Mouse (Mus musculus) embryo, embryonic 10.5 days (tissue): ENCODE measurements at regions not wholly inside any gene's neighbourhood (a gene's known extent, or its start where the extent isn't known, plus 50 kb on each side); places are given as distances from the start of the nearest gene placed in this dataset.

Experiments used
- DNase-seq: peaks from one replicate; pipeline ENCODE4 v3.0.0-alpha.2; 2015; ENCODE audit warnings: low spot score

GRCm38 (mm10) chr1:45745136-45745535, 49.8 kb upstream of the Wdr75 start:
- DNase-seq = no peak
